Mouse (Mus musculus): ENCODE measurements around the gene Nav1. TPM values are rescaled to one million over a fixed set of nuclear protein-coding genes. Genes with fewer than 3 reads are reported as not detected.

Gene Nav1
- polyA plus RNA-seq, 1 experiment from 2014 or later, result 23.7 TPM

DNA sequence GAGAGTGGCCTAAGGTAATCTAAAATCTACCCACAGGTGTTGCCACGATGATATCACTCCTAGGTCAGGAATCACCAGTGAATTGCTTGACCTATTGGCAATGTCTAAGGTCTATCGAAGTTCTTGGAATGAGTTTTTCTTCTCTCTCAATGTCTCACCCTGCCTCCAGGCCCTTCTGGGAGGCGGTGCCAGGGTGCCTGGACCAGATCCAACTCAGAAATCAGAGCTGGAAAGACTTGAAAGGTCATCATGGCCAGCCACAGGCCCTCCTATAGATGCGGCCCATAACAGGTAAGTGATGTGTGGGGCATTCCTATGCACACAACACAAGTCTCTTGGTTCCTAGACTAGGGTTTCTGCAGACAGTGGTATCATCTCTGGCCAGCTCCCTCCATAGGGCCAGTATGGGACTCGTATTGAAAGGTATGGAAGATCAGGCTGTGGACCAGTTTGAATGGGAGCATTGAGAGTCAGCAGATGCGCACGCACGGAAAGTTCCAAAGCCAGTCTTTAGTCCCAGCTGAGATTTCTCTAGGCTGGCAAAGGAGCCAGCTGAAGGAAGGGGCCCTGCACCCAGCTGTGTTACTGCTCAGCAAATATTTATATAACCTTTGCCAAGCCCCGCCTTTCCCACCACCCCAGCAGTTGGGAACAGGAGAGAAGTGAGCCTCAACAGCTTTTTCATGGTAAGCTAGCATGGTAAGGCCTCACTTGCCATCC is 92.0 kb downstream of the Nav1 start:
- H3K4me2 ChIP-seq (replicated peaks; ENCODE audit: low read depth, low read length), result no peak overlapping the region
- peak; percentile 40; the same call in 1 of the 2 replicates for ATAC-seq (ENCODE audit: low FRiP score, low TSS enrichment)

DNA sequence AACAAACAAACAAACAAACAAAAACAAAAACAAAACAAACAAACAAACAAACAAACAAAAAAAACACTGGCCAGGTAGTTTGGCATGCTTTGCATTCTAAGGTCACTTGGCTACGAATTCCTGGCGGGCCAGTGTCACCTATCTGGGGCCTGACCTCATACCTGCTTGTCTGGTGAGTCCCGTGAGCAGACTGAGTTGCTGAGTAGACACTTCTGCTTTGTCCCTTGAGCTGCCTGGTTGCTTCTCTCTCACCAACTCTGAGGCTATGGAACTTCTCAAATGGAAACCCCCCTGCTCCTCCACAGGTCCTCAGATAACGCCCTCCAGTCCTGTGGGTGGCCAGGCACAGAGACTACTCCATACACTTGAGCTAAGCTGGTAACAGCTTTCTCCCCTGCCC is 93.0 kb downstream of the Nav1 start:
- Histone ChIP-seq H3K9me3 (ENCODE audit: control insufficient read depth, low read length) (no peaks in the 10 kb centered on the region), H3K4me1 (ENCODE audit: control insufficient read depth, insufficient read depth, low read length) (peaks cover 31% of the 10 kb centered on the region), H3K9ac (ENCODE audit: low read depth, low read length) (no peak overlapping the region), H3K27me3 (ENCODE audit: control insufficient read depth, insufficient read depth, low read length) (no peaks in the 10 kb centered on the region), H3K4me3 (ENCODE audit: low read length) (no peak overlapping the region), H3K4me2 (replicated peaks; ENCODE audit: low read depth, low read length) (no peak overlapping the region), H3K27ac (ENCODE audit: low read depth, low read length) (no peak overlapping the region), H3K36me3 (ENCODE audit: control insufficient read depth, insufficient read depth, low read length) (no peaks in the 10 kb centered on the region)
- ATAC-seq (ENCODE audit: low FRiP score, low TSS enrichment), result no peak
- WGBS, result 58% methylated on average over 4 of the region's 4 CpGs

More for the DNA sequence above, 92.0 kb downstream of the Nav1 start:
- Histone ChIP-seq H3K9ac (ENCODE audit: low read depth, low read length) (no peak overlapping the region), H3K4me3 (ENCODE audit: low read length) (no peak overlapping the region), H3K4me1 (ENCODE audit: control insufficient read depth, insufficient read depth, low read length) (peaks cover 31% of the 10 kb centered on the region), H3K27ac (ENCODE audit: low read depth, low read length) (no peak overlapping the region), H3K27me3 (ENCODE audit: control insufficient read depth, insufficient read depth, low read length) (no peaks in the 10 kb centered on the region), H3K36me3 (ENCODE audit: control insufficient read depth, insufficient read depth, low read length) (no peaks in the 10 kb centered on the region), H3K9me3 (ENCODE audit: control insufficient read depth, low read length) (no peaks in the 10 kb centered on the region)
- WGBS, result 46% methylated on average over 9 of the region's 9 CpGs

DNA sequence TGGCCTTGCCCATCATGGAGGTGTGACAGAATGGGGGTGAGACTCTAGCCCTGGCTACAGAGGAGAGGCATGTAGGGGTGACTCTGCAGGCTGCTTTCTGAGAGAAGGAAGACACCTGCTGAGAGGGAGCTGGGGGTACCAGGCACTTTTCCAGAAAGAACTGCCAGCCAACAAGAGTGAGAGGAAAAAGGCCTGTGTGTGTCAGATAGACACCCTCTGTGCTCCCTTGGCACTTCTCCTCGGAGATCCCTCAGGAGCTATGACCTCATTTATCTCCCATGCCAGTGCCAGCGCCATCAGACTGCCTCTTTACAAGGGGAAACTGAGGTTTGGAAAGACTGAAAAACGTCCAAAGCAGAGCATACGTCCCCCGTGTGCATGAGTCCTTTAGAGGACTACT is 93.6 kb downstream of the Nav1 start:
- Histone ChIP-seq H3K9ac (ENCODE audit: low read depth, low read length) (no peak overlapping the region), H3K36me3 (ENCODE audit: control insufficient read depth, insufficient read depth, low read length) (no peaks in the 10 kb centered on the region), H3K4me1 (ENCODE audit: control insufficient read depth, insufficient read depth, low read length) (peaks cover 31% of the 10 kb centered on the region), H3K4me2 (replicated peaks; ENCODE audit: low read depth, low read length) (no peak overlapping the region), H3K27me3 (ENCODE audit: control insufficient read depth, insufficient read depth, low read length) (no peaks in the 10 kb centered on the region), H3K9me3 (ENCODE audit: control insufficient read depth, low read length) (no peaks in the 10 kb centered on the region), H3K4me3 (ENCODE audit: low read length) (no peak overlapping the region), H3K27ac (ENCODE audit: low read depth, low read length) (no peak overlapping the region)
- ATAC-seq (ENCODE audit: low FRiP score, low TSS enrichment), result no peak
- 27% methylated on average over 5 of the region's 5 CpGs for WGBS

DNA sequence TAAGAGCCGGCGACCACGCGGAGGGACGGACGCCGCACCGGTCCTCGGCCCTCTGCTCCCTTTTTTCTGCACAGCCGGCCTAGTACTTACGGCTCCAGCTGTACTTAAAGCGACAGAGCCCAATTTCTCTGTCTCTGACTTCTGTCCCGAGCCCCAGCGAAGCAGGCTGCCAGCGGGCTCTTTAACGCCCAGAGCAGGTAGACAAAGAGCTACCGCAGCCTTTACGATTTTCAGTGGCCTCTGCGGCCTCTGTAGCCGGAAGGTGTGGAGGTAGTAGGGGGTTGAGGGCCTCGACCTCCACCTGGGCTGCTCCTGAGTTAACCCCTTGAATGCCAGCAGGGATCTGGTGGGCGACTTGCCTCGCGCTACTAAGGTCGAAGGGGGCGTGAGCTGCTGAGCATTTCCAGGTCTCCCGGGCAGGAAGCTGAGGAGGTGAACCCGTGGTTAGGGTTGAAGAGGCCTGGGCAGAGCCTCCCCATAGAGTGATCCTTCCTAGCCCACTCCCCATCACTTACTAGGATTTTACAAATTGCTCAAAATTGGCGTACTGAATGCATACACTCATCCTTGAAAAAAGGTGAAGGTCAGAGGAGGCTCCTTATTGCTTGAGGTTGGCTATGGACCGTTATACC is 96.6 kb downstream of the Nav1 start:
- H3K9me3 ChIP-seq (ENCODE audit: control insufficient read depth, low read length), result no peaks in the 10 kb centered on the region
- H3K9ac ChIP-seq (ENCODE audit: low read depth, low read length), result peak overlapping the region; percentile 60; the same call in 1 of the 2 replicates
- peaks cover 22% of the 10 kb centered on the region for H3K4me1 ChIP-seq (ENCODE audit: control insufficient read depth, insufficient read depth, low read length)
- H3K4me3 ChIP-seq (ENCODE audit: low read length), result peak overlapping the region; percentile 48
- 3% methylated on average over 30 of the region's 30 CpGs for WGBS
- H3K36me3 ChIP-seq (ENCODE audit: control insufficient read depth, insufficient read depth, low read length), result no peaks in the 10 kb centered on the region
- peak overlapping the region; percentile 6; the same call in 1 of the 2 replicates for H3K27ac ChIP-seq (ENCODE audit: low read depth, low read length)
- peak overlapping the region; percentile 83 for H3K4me2 ChIP-seq (replicated peaks; ENCODE audit: low read depth, low read length)
- peak; percentile 72 for ATAC-seq (ENCODE audit: low FRiP score, low TSS enrichment)
- H3K27me3 ChIP-seq (ENCODE audit: control insufficient read depth, insufficient read depth, low read length), result no peaks in the 10 kb centered on the region

DNA sequence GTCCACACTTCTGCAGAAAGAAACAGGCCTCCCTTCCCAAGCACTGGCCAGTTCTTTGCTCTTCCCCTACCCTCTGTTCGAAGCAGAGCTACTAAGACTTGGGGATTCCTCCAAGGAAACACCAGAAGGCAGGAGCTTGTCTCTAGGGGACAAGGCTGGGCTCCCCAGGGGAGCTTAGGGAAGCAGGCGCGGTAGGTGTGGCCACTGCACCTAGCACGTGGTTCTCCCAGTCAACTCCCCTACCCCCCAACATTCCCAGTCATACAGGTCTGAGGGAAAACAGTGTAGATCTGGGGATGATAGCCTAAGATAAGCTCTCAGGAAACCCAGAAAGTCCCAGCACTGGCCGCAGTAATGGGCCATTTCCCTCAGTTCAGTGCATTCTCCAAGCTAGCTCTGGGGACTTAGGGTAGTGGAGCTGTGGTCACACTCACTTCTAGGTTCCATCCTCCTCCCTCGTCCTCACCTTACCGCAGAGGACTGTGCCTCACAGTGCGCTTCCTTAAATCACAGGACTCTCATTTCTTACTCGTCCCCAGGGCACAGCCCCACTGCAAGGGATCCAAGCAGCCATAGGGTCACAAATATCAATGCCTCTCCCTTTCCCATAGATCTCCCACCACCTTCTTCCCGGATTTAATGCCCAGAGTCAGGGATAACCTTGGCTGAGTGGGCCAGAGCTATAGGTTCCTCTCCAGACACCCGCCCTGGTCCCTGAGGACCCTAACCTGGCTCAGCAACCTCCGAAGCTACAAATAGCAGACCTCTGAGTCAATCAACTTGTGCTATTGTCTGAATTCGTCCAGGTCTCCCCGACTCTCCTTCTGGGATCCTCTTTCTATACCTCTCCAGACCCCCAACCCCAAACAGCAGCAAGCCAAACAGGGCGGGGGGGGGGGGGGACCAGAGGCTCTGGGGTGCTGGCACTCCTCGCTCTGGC is 97.7 kb downstream of the Nav1 start:
- 13% methylated on average over 15 of the region's 16 CpGs for WGBS
- H3K9me3 ChIP-seq (ENCODE audit: control insufficient read depth, low read length), result no peaks in the 10 kb centered on the region
- peak overlapping the region; percentile 48 for H3K4me3 ChIP-seq (ENCODE audit: low read length)
- H3K9ac ChIP-seq (ENCODE audit: low read depth, low read length), result peak overlapping the region; percentile 60
- peak overlapping the region; percentile 6; the same call in 1 of the 2 replicates for H3K27ac ChIP-seq (ENCODE audit: low read depth, low read length)
- H3K4me1 ChIP-seq (ENCODE audit: control insufficient read depth, insufficient read depth, low read length), result peaks cover 16% of the 10 kb centered on the region
- H3K36me3 ChIP-seq (ENCODE audit: control insufficient read depth, insufficient read depth, low read length), result no peaks in the 10 kb centered on the region
- peak overlapping the region; percentile 83 for H3K4me2 ChIP-seq (replicated peaks; ENCODE audit: low read depth, low read length)
- H3K27me3 ChIP-seq (ENCODE audit: control insufficient read depth, insufficient read depth, low read length), result no peaks in the 10 kb centered on the region
- 0 out of 2 replicates have a peak, but pooled peaks have one; percentile 12 for ATAC-seq (ENCODE audit: low FRiP score, low TSS enrichment)

DNA sequence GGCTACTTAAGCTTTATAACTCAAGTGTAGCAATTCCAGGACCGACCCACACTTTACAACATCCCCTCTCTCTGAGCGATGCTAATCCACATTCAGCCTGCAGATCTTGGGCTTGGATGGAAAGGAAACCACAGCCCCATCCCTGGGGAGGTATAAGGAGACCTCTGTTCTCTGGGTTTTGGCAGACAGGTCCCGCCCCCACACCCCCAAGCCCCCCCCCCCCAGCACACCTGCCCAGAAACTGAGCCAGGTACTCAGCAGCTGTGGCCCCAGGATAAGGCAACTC is 98.8 kb downstream of the Nav1 start:
- no peak overlapping the region for H3K9ac ChIP-seq (ENCODE audit: low read depth, low read length)
- H3K4me1 ChIP-seq (ENCODE audit: control insufficient read depth, insufficient read depth, low read length), result peaks cover 16% of the 10 kb centered on the region
- no peaks in the 10 kb centered on the region for H3K36me3 ChIP-seq (ENCODE audit: control insufficient read depth, insufficient read depth, low read length)
- H3K9me3 ChIP-seq (ENCODE audit: control insufficient read depth, low read length), result no peaks in the 10 kb centered on the region
- H3K27me3 ChIP-seq (ENCODE audit: control insufficient read depth, insufficient read depth, low read length), result no peaks in the 10 kb centered on the region
- H3K4me2 ChIP-seq (replicated peaks; ENCODE audit: low read depth, low read length), result peak overlapping the region; percentile 83; the same call in 1 of the 2 replicates
- no peak overlapping the region for H3K27ac ChIP-seq (ENCODE audit: low read depth, low read length)
- H3K4me3 ChIP-seq (ENCODE audit: low read length), result no peak overlapping the region
- ATAC-seq (ENCODE audit: low FRiP score, low TSS enrichment), result no peak
- WGBS, result 11% methylated on average over 3 of the region's 3 CpGs

DNA sequence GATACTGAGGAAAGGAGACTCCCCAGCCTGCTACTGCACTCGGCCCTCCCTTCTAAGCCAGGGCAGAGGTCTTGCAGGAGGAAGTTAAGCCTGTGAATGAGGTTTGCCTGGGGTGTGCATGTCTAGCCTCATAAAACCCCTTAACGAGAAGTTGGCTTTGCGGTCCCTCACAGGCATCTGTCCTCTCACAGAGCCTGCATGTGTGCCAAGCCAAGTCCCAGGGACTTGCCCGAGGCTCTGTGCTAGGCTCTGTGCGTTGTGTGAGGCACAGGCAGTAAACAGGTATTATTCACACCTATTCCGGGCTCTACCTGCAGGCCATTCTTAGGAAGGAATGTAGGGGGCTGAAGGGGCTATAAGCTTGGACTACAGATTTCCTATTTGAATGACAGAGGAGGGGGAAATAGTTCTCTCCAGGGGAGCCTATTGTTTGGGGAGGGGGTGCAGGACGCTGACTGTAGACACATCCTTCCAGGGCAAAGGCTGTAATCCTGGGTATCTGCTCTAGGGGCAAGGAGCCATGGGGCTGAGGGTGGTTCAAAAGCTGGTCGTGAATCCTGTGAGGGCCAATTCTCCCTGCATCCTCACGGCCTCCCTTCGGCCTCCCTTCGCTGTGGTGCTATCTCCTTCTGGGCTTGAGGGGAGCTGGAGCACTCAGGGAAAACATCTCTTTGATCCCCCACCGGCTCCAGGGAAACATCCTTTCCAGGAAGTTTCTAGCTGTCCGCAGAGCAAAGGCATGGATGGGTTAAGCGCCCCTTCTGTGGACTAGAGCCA is 99.3 kb downstream of the Nav1 start:
- no peaks in the 10 kb centered on the region for H3K36me3 ChIP-seq (ENCODE audit: control insufficient read depth, insufficient read depth, low read length)
- H3K27me3 ChIP-seq (ENCODE audit: control insufficient read depth, insufficient read depth, low read length), result no peaks in the 10 kb centered on the region
- H3K9ac ChIP-seq (ENCODE audit: low read depth, low read length), result no peak overlapping the region
- no peaks in the 10 kb centered on the region for H3K9me3 ChIP-seq (ENCODE audit: control insufficient read depth, low read length)
- 29% methylated on average over 14 of the region's 14 CpGs for WGBS
- H3K4me2 ChIP-seq (replicated peaks; ENCODE audit: low read depth, low read length), result no peak overlapping the region; the same call in 1 of the 2 replicates
- no peak overlapping the region for H3K4me3 ChIP-seq (ENCODE audit: low read length)
- ATAC-seq (ENCODE audit: low FRiP score, low TSS enrichment), result no peak
- H3K4me1 ChIP-seq (ENCODE audit: control insufficient read depth, insufficient read depth, low read length), result peaks cover 13% of the 10 kb centered on the region
- H3K27ac ChIP-seq (ENCODE audit: low read depth, low read length), result no peak overlapping the region

DNA sequence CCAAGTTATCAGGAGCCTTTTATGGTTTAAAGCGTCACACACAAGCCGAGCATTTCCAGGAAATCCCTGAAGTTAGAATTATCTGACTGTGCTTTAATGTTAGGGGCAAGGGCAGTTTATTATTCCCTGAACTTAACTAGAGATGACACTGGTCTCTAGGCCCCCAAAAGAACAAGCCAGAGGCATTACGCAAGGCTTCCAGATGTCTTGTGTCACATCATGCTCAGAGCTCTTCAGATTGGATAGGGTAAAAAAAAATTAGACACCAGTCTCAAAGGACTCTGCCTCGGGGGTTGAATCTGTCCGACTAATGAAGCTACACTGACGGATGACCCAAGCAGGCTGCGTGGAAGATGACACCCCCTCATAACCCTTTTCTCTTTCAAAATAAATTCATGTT is 101.6 kb downstream of the Nav1 start:
- WGBS, result 66% methylated on average over 7 of the region's 7 CpGs
- no peak overlapping the region for H3K27ac ChIP-seq (ENCODE audit: low read depth, low read length)
- no peak for ATAC-seq (ENCODE audit: low FRiP score, low TSS enrichment)

More for the DNA sequence above, 101.6 kb downstream of the Nav1 start:
- Histone ChIP-seq H3K9ac (ENCODE audit: low read depth, low read length) (no peak overlapping the region), H3K36me3 (ENCODE audit: control insufficient read depth, insufficient read depth, low read length) (no peaks in the 10 kb centered on the region), H3K4me3 (ENCODE audit: low read length) (no peak overlapping the region), H3K27me3 (ENCODE audit: control insufficient read depth, insufficient read depth, low read length) (no peaks in the 10 kb centered on the region), H3K9me3 (ENCODE audit: control insufficient read depth, low read length) (no peaks in the 10 kb centered on the region), H3K4me2 (replicated peaks; ENCODE audit: low read depth, low read length) (no peak overlapping the region), H3K4me1 (ENCODE audit: control insufficient read depth, insufficient read depth, low read length) (peaks cover 7% of the 10 kb centered on the region)
